Mouse (Mus musculus) megakaryocyte, embryonic 14.5 days (primary cell): ENCODE results near the gene Rtn4. TPM values are rescaled to one million over a fixed set of nuclear protein-coding genes. Genes with fewer than 3 reads are reported as not detected.

Source experiments
- H3K27me3 ChIP-seq: replicated peaks from 2 replicates; pipeline ENCODE3; 2012; ENCODE audit warnings: inconsistent platforms
- H3K36me3 ChIP-seq: replicated peaks from 2 replicates; pipeline ENCODE3; 2012; ENCODE audit warnings: low read length, inconsistent platforms, mixed read lengths
- H3K4me1 ChIP-seq: 2 replicates; pipeline ENCODE4 v1.6.1; 2012; ENCODE audit warnings: inconsistent platforms
- H3K4me3 ChIP-seq: replicated peaks from 2 replicates; pipeline ENCODE3; 2012; ENCODE audit warnings: moderate library complexity, mild to moderate bottlenecking, inconsistent platforms
- H3K9me3 ChIP-seq: 2 replicates; pipeline ENCODE4 v1.6.1; 2012; ENCODE audit warnings: inconsistent platforms
- FLI1 ChIP-seq: IDR thresholded peaks from 2 replicates; pipeline ENCODE4 v1.6.1; 2012; ENCODE audit warnings: low read length, inconsistent platforms, mixed read lengths
- GATA1 ChIP-seq: IDR thresholded peaks from 3 replicates; pipeline ENCODE4 v1.6.1; 2012; ENCODE audit warnings: mixed read lengths, low read length, inconsistent platforms, borderline replicate concordance
- polyA plus RNA-seq: library from polyadenylated mRNA; stranded (reverse); fragments of >175 nt; gene quantifications from 2 replicates; pipeline ENCODE4 v1.2.3, GENCODE M21; 2012; ENCODE audit warnings: low replicate concordance; ENCODE audit not compliant: insufficient read depth

The Rtn4 gene
- polyA plus RNA-seq, 1 experiment: 295 TPM

- Histone ChIP-seq H3K4me3 (no peak overlapping the region), H3K36me3 (no peaks in the 10 kb centered on the region), H3K27me3 (no peaks in the 10 kb centered on the region), H3K9me3 (no peaks in the 10 kb centered on the region), H3K4me1 (peaks cover 53% of the 10 kb centered on the region)
- TF ChIP-seq FLI1 (no peak), GATA1 (no peak)
Observed at GRCm38 (mm10) chr11:29777964-29778363, 85.2 kb downstream of the Rtn4 start.

- Histone ChIP-seq H3K36me3 (no peaks in the 10 kb centered on the region), H3K4me3 (no peak overlapping the region), H3K27me3 (no peaks in the 10 kb centered on the region), H3K4me1 (peaks cover 53% of the 10 kb centered on the region), H3K9me3 (no peaks in the 10 kb centered on the region)
- TF ChIP-seq FLI1: no peak
- TF ChIP-seq GATA1: no peak
Observed at GRCm38 (mm10) chr11:29778936-29779335, 86.2 kb downstream of the Rtn4 start.

- Histone ChIP-seq H3K36me3 (no peaks in the 10 kb centered on the region), H3K4me1 (peaks cover 48% of the 10 kb centered on the region), H3K27me3 (no peaks in the 10 kb centered on the region), H3K9me3 (no peaks in the 10 kb centered on the region), H3K4me3 (no peak overlapping the region)
- TF ChIP-seq FLI1 (no peak), GATA1 (no peak)
Observed at GRCm38 (mm10) chr11:29779409-29780026, 86.8 kb downstream of the Rtn4 start.

GRCm38 (mm10) chr11:29786583-29787219, 94.0 kb downstream of the Rtn4 start:
- no peaks in the 10 kb centered on the region for H3K36me3 ChIP-seq
- no peaks in the 10 kb centered on the region for H3K27me3 ChIP-seq
- no peak overlapping the region for H3K4me3 ChIP-seq
- H3K4me1 ChIP-seq: peaks cover 61% of the 10 kb centered on the region
- no peaks in the 10 kb centered on the region for H3K9me3 ChIP-seq
- TF ChIP-seq GATA1 (no peak), FLI1 (no peak)

GRCm38 (mm10) chr11:29787473-29787872, 94.7 kb downstream of the Rtn4 start:
- H3K4me3 ChIP-seq: no peak overlapping the region
- no peak for TF ChIP-seq GATA1

GRCm38 (mm10) chr11:29788499-29788898, 95.8 kb downstream of the Rtn4 start:
- Histone ChIP-seq H3K9me3 (no peaks in the 10 kb centered on the region), H3K4me3 (no peak overlapping the region), H3K27me3 (no peaks in the 10 kb centered on the region), H3K36me3 (peaks cover 3% of the 10 kb centered on the region), H3K4me1 (peaks cover 59% of the 10 kb centered on the region)
- no peak for TF ChIP-seq FLI1
- no peak for TF ChIP-seq GATA1

More at GRCm38 (mm10) chr11:29787473-29787872, 94.7 kb downstream of the Rtn4 start:
- H3K4me1 ChIP-seq: peaks cover 61% of the 10 kb centered on the region
- H3K27me3 ChIP-seq: no peaks in the 10 kb centered on the region
- H3K9me3 ChIP-seq: no peaks in the 10 kb centered on the region
- peaks cover 3% of the 10 kb centered on the region for H3K36me3 ChIP-seq

GRCm38 (mm10) chr11:29788921-29789638, 96.3 kb downstream of the Rtn4 start:
- Histone ChIP-seq H3K4me3 (no peak overlapping the region), H3K27me3 (no peaks in the 10 kb centered on the region), H3K9me3 (no peaks in the 10 kb centered on the region), H3K4me1 (peaks cover 63% of the 10 kb centered on the region), H3K36me3 (peaks cover 3% of the 10 kb centered on the region)
- TF ChIP-seq GATA1 (no peak), FLI1 (no peak)

- H3K9me3 ChIP-seq: no peaks in the 10 kb centered on the region
Observed at GRCm38 (mm10) chr11:29790796-29791195, 98.0 kb downstream of the Rtn4 start.

More at GRCm38 (mm10) chr11:29790796-29791195, 98.0 kb downstream of the Rtn4 start:
- peaks cover 63% of the 10 kb centered on the region for H3K4me1 ChIP-seq
- H3K27me3 ChIP-seq: no peaks in the 10 kb centered on the region
- TF ChIP-seq GATA1 (no peak), FLI1 (no peak)
- peaks cover 3% of the 10 kb centered on the region for H3K36me3 ChIP-seq
- H3K4me3 ChIP-seq: no peak overlapping the region

Other genes starting within 250 kb of the Rtn4 start
- 7.7 TPM in 1 of 2 replicates, not detected in the other for gene Prorsd1, start 177.9 kb upstream of the Rtn4 start, polyA plus RNA-seq
- gene Mtif2, start 166.5 kb upstream of the Rtn4 start, polyA plus RNA-seq: 2.6 TPM in 1 of 2 replicates, not detected in the other
- not detected in 2 replicates for gene Clhc1, start 145.0 kb upstream of the Rtn4 start, polyA plus RNA-seq
- gene Rps27a, start 144.8 kb upstream of the Rtn4 start, polyA plus RNA-seq: 9.5 and 110 TPM in 2 replicates
- gene 4931440F15Rik, start 132.7 kb downstream of the Rtn4 start, polyA plus RNA-seq: 0.37 and 2.2 TPM in 2 replicates